Mouse (Mus musculus) cortical plate, adult 2 months (tissue): ENCODE data around the gene Slc2a6.

Experiments
- CTCF ChIP-seq: fragments of 200-500 bp; IDR thresholded peaks from 2 replicates; pipeline ENCODE4 v1.5.1; 2011; ENCODE audit warnings: mild to moderate bottlenecking, control low read depth, low read length; ENCODE audit not compliant: insufficient read depth; ENCODE audit errors: extremely low read depth
- POLR2A ChIP-seq: fragments of 200-500 bp; IDR thresholded peaks from 2 replicates; pipeline ENCODE4 v1.6.1; 2011; ENCODE audit warnings: mild to moderate bottlenecking, low read length, control low read depth; ENCODE audit not compliant: insufficient read depth; ENCODE audit errors: extremely low read depth

GRCm38 (mm10) chr2:27036003-27036402 lies 8.2 kb upstream of the Slc2a6 start:
- TF ChIP-seq POLR2A (no peak), CTCF (no peak)
